Mouse (Mus musculus) heart, adult 2 months (tissue): ENCODE data around the gene Gls.

ENCODE experiments used
- CTCF ChIP-seq: fragments of 200-600 bp; IDR thresholded peaks from 2 replicates; pipeline ENCODE4 v1.8.1; 2022; ENCODE audit warnings: antibody characterized with exemption, mild to moderate bottlenecking, moderate library complexity
- EP300 ChIP-seq: fragments of 200-500 bp; IDR thresholded peaks from 2 replicates; pipeline ENCODE4 v1.6.1; 2011; ENCODE audit warnings: low read depth, low read length, control low read depth; ENCODE audit not compliant: insufficient read depth

DNA sequence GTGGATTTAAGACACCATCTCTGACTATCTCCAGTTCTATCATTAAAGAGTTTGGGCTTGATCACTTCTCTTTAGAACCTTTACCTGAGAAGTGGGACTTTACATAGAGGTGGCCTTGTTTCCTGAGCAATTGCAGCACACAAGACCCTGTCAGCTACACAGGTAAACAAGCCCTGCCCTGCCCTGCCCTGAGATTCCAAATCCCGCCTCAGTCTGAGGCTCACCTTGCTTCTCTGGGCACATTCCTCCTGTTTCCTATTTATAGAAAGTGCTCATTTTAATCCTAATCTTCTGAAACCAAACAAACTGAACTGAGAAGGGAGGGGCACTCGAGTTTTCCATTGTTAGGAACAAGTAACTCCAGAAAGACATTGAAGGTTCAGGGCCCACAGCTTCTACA lies 19.4 kb upstream of the Gls start:
- TF ChIP-seq CTCF (no peak), EP300 (no peak)
